Mouse (Mus musculus) heart, adult 11 months (tissue): ENCODE measurements around the gene Snx30.
A peak's percentile ranks its signal among the peaks of the same experiment; 100 is the strongest.

Experiments
- DNase-seq: peaks from one replicate; pipeline ENCODE4 v3.0.0; 2022

Snx30 gene

GRCm38 (mm10) chr4:59825634-59826033, 20.0 kb downstream of the Snx30 start:
- peak; percentile 91 for DNase-seq

- no peak for DNase-seq
Observed at GRCm38 (mm10) chr4:59826381-59826780, 20.7 kb downstream of the Snx30 start.

DNA sequence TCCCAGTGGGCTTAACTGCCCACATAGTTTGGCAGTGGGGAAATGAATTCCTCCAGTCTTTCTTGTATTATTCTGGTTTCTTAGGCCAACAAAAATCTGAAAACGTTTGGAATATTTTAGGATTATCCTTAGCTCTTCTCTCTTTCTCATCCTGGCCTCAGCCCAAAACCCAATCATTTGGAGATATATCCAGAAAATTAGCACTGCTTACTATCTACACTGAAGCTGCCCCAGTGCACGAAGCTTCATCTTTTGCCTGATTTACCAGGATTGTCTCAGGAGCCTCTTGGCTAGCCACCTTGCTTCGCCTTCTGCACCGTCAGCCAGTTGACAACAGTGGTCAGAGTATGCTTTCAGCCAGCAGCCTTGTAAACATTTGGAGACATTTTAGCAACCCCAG, 23.4 kb downstream of the Snx30 start:
- DNase-seq = no peak

- no peak for DNase-seq
Observed at GRCm38 (mm10) chr4:59831038-59831437, 25.4 kb downstream of the Snx30 start.

DNA sequence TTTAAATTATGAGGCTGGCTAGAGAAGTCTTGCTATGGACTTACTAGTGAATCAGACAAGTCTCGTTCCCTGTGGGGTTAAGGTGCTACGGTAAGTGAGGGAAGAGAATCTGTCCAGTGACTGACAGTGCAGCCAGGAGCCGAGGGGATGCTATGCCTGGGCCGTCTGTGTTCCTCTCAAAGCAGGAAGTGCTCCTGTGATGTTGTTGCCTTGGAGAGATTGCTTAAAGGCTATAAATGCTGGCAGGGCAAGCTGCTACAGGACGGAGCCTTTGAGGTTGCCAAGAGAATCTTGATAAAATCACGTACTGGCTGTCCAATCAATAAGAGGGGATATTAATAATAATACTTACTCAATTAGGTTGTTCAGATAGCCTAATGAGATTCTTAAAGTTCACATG, 27.2 kb downstream of the Snx30 start:
- no peak for DNase-seq

- peak; percentile 95 for DNase-seq
Observed at GRCm38 (mm10) chr4:59837659-59838058, 32.0 kb downstream of the Snx30 start.

GRCm38 (mm10) chr4:59844460-59845244, 39.0 kb downstream of the Snx30 start:
- DNase-seq = no peak

DNA sequence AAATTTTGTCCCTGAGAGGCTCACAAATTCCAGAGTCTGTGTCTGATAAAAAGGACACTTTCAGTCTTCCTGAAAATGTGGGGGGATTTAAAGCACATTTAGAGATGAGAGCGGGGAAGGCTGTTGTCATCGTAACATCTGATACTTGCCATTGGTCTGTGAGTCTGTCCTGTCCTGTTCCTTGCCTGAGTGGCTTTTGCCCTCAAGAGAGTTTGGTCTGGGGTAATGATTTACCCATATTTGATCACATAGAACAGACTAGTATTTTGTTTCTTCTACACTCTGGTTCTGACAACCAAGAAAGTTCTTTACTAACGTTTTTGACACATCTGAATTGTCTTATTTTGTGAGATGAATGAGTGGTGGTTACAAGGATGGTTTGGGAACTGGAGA, 39.6 kb downstream of the Snx30 start:
- DNase-seq = no peak

DNA sequence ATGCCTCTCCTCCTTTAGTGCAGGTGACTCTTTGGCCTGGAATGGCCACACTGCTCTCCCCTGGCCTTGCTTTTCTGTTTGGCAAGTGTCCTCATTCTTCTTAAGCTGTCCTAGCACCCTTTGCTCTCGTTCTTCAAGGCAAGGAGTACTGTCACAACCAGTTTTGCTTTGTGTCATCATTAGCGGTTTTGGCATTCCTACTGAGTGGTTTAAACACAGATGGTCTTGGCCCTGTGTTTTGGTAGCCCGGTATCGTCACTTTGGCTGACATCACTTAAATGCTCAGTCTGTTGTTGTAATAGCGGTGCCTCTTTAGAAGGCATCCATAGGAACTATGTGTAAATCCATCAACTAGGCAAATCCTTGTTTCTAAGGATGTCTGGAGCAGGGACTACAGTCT, 41.8 kb downstream of the Snx30 start:
- no peak for DNase-seq

GRCm38 (mm10) chr4:59850181-59850580, 44.5 kb downstream of the Snx30 start:
- DNase-seq = peak; percentile 93

- no peak for DNase-seq
Observed at GRCm38 (mm10) chr4:59850886-59851623, 45.4 kb downstream of the Snx30 start.

DNA sequence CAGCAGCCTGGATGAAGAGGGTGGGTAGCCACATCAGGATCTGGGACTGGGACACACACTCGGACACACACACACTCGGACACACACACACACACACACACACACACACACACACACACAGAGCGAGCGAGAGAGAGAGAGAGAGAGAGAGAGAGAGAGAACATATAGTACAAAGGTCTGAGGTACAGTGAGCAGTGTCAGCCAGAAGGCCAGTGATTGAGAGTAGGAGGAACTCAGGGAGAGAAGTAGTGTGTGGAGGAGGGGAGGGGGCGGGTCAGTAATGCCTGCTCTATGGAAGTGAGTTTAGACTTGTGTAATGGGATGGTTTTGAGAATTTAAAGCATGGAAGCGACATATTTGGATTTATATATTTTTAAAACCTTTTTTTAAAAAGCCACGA, 47.5 kb downstream of the Snx30 start:
- DNase-seq = no peak

DNA sequence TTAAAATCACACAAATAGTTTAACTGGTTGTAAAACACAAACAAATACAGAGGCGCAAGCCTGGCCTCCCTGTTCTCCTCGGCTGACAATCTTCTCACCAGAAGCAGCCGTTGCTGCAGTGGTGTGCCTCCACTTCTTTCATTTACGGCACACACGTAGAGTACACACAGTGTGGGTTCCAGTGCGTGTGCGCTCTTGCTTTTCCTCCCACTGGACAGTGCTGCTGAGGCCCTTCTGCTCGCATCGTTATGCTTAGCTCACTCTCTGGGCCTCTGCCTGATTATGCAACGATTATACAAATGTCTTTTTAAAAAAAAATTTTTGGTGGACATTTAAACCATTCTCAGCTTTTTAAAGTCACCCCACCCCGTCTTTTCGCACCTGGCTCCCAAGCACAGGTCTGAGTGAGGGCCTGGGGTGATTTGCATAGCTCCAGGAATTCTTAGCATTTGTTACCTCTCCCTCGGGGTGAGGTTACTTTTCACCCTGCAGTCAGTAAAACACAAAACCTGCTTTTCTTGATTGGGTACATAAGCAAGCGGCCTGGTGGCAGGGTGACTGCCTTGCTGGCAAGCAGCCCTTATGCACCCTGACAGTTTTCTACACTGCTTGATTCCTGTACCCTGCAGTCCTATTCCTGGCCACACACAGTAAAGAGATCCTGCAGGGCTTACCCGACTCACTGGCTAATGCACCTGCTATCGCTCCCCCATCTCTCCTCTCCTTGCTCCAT, 54.2 kb downstream of the Snx30 start:
- peak; percentile 87 for DNase-seq

- no peak for DNase-seq
Observed at GRCm38 (mm10) chr4:59860431-59860830, 54.8 kb downstream of the Snx30 start.

DNA sequence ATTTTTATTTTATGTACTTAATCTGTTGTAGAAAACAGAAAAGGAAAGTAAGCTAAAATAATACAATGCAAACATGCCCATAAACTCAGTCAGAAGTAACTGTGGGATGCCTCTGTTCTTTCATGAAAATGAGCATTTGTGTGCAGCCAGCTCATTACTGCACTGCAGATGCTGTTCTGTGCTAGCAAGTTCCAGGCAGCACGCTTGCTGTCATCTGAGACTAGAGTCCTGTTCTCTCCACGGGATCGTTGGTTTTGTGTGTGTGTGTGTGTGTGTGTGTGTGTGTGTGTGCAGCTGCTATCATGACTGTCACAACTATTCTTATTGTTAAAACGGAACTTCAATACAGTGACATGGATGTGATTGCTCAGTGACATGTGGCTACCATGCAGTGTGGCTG, 56.2 kb downstream of the Snx30 start:
- no peak for DNase-seq

DNA sequence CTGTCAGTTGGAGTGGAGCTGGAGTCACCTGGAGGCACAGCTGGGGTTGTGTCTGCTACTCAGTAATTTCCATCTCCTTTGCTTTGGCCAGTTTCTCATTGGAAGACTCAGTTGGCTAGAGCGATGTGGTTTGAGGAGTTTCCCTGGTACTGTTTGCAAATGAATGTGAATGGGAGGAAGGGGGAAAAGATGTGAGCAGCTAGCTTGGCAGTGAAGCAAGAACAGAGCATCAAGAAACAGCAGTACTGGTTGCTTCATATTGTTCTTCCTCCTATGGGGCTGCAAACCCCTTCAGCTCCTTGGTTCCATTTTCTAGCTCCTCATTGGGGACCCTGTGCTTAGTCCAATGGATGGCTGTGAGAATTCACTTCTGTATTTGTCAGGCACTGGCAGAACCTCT, 56.7 kb downstream of the Snx30 start:
- no peak for DNase-seq

GRCm38 (mm10) chr4:59863869-59864268, 58.2 kb downstream of the Snx30 start:
- DNase-seq = peak; percentile 97

DNA sequence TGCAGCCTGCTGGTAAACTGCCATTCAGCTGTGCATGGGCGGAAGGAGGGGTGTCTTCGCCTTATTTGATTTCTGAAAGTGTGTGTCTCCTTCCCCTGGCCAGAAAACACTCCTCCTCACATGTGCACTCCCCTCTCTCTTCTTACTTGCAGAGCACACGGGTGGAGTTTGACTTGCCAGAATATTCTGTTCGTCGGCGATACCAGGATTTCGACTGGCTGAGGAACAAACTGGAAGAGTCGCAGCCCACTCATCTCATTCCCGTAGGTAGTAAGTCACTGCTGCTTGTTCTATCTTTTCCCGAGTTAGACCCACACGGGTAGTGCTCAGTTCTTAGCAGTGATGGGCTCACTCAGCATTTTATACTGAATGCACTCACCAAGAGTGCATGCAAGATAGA, 62.4 kb downstream of the Snx30 start:
- no peak for DNase-seq

DNA sequence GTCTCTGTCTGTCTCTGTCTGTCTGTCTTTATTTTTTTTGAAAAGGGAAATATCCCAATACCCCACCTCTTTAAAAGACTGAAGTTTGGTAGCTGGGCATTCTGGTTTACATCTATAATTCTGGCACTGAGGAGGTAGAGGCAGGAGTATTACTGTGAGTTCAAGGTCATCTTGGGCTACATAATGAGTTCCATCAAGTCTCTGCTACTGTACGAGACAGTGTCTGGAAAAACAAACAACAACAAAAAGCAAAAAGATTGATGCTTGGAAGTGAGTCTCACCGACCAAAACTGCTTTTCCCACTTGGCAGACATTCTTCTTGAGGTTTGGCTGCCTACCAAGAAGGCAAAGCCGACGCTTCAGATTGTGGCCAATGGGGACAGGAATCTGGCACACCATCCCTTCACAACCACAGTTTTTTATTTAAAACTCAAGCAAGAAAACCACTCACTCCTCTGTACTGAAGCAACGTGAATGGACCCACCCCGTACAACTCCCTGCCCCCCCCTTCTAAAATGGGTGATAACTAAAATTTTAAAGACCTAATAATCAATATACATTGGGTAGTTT, 63.9 kb downstream of the Snx30 start:
- peak; percentile 87 for DNase-seq

DNA sequence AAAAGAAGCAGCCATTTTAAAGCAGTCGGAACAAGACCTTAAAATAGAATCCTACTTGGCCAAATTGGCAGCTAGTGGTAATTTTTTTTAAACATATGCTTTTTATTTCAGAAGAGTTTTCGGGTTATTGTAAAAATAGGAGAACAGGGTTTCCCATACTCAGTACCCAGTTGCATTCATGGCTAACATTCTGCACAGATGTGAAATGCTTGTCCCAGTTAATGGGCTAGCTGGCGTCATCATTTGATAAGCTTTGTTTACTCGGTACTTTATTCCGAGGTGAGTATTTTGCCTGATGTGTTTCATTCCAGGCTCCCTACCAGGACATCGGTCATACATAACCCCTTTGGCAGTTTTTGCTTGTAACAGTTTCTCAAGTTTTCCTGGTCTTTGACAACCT, 64.8 kb downstream of the Snx30 start:
- DNase-seq = peak; percentile 80

GRCm38 (mm10) chr4:59870859-59871591, 65.4 kb downstream of the Snx30 start:
- DNase-seq = peak; percentile 97

- DNase-seq = no peak
Observed at GRCm38 (mm10) chr4:59873240-59873639, 67.6 kb downstream of the Snx30 start.

DNA sequence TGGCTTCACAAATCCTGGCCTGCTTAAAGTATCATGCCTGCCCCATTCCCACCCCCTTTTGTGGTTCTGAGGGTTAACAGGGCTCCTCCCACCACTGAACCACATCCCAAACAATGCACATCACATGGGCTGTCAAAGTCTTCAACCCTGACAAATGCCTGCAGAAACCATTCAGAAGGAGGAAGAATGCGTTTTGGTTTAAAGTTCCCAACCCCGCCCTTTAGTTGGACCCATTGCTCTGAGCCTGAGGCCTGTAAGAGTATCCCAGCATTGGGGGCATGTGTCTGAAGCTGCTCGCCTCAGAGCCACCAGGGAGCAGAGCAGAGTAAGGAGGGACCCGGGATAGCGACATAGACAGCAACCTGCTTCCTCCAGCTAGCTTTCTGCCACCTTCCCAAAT, 68.2 kb downstream of the Snx30 start:
- peak; percentile 83 for DNase-seq
